Mouse (Mus musculus) gastrocnemius, postnatal 10 days (tissue): ENCODE measurements around the gene Pde4d. TPM values are rescaled to one million over a fixed set of nuclear protein-coding genes. Genes with fewer than 3 reads are reported as not detected.

Experiments used
- DNase-seq: peaks from one replicate; pipeline ENCODE4 v3.0.0; 2021; ENCODE audit warnings: mixed read lengths
- total RNA-seq, 2 experiments: library from RNA; stranded (reverse); gene quantifications; 2 replicates each; pipeline ENCODE4 v1.2.3; 2021

Gene Pde4d
- total RNA-seq, 2 experiments from 2014 or later, result 79.5 to 83.1 TPM

DNA sequence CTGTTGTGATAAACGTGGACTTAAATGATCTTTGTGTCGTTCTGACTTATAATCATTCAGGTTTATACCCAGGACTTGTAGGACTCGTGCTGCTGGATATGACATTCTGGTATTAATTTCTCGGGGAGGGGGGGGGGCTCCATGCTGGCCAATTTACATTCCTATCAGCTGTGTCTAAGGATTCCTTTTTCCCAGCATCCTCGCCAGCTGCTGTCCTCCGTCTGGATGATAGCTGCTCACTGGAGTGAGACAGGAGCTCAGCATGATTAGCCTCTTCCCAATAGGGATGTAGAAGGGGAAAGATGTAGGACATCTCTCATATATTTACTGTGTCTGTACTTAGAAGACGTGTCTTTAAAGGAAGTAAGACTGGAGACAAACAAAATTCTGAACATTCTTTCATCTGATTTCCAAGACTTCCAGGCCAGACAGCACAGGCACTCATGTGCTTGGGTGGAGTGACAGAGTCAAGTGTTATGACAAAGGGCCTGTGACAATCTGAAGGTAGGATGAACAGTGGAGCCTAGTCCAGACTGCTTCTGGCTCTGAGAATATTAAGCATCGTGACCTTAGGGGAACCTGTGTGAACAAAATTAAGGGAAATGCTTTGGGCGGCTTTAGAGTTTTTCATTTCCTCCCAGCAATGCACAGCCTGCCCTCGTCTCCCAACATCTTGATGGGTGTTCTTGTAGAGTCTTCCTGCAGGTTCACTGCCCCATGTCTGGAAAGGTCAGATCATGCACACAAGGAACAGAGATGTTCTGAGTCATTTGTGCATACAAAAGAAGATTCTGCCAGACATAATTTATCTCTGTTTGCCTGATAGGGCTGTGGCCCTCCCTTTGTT, 1215.4 kb downstream of the Pde4d start:
- no peak for DNase-seq

DNA sequence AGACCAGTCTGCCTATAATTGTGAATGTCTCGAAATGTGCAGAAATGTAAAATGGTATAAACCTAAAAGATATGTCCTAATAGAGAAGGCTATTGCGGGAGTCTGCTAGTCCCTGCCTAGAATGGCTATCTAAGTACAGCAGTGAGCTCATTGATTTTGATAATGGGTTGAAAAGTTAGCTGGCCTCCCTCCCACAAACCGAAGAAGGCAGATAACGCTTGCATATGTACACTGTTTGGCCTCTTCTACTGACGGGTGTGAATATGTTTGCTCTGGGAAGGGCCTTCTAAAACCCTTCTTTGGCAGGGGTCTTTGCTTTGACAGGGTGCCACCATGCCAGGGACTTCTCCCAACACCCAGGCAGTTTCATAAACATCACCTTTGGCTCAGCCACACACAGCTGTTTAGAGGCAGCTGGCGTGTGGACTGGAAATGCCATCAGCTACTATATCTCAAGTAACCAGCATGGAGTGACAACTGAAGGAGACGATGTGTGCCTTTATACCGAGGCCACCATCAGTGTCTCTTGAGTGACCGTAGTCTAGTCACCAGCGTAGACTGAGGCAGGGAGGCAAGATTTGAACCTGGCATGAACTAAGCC, 1216.2 kb downstream of the Pde4d start:
- no peak for DNase-seq

DNA sequence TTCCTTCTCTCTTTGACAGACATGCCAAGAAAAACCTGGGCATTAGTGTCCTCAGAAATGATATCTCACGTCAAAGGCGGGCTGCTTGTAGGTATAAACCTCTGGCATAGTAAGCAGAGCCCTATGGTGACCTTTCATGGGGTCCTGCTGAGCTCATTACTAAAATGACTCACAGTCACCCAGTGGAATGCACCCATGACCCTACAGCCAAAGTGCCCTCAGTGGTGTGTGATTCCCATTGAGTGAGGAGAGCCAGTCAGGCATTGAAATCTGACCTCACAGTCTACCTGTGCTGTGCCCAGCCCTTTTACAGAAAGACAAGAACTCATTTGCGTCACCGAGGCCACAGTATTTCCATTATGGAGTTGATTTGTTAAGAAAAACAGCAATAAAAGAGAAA, 1220.2 kb downstream of the Pde4d start:
- DNase-seq, result no peak

DNA sequence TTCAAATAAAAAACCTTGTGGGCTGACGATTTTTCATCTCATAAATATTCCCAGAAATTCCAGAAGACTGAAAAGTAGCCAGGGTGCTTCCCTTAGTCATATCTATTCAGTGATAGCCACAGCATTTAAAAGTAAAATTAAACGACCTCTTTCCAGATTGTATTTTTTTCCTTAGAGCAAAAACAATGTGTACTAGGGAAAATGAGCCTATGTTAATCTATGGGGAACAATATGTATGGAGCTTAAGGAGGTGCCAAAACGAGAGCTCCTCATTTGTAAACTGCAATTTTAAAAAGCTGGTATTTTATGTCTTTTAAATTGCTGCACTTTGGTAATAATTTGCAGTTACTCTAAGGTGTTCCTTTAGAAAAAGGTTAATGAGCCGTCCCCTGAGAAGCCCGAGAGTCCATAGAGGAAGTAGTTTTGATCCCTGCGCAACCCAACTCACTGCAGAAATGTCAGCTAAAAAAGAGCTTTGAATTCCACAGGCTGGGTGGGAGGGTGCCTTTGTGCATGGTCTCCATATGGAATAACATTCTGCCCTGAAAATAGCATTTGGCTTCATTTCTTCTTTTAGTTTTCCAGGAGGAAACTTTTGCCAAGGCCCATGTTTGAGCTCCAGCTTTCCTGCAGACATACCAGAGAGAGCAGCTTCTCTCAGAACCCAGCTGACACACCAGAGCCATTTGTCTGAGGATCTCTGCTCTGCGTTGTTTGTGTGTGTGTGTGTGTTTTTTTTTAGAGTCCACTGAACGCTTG, 1222.0 kb downstream of the Pde4d start:
- DNase-seq, result no peak

DNA sequence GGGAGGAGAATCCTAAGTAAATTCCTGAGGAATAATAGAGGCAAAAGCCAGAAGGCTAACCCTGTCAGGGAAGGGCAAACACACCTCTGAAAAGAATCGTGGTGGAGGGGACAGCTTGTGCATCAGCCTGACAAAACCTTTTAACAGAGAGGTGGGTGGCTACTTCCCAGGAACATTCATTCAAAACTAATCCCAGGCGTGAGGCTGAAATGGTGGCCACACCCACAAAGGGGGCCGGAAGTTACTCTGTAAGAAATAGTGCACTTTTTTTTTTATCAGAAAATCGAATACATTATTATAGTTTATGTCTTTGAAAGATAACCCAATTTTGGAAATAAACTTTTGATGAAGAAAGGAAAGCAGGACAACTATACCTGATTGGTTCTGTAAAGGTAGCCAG, 1227.3 kb downstream of the Pde4d start:
- DNase-seq, result no peak

DNA sequence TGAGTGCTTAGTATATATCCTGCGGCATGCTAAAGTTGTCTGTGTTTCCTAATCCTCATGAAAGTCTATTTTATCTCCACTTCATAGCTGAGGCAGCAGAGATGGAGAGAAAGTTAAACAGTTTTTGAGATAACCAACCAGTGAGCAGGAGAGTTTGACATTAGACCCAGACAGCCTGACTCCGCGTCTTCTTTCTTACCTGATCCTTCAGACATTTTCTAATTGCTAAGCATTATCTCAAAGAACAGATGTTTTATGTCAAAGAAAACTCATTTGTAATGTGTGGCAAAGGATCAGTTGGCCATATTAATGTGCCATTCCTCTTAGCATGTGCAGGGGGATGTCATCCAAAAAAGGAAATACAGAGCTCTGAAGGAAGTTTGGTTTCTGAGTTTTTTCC, 1227.9 kb downstream of the Pde4d start:
- no peak for DNase-seq

DNA sequence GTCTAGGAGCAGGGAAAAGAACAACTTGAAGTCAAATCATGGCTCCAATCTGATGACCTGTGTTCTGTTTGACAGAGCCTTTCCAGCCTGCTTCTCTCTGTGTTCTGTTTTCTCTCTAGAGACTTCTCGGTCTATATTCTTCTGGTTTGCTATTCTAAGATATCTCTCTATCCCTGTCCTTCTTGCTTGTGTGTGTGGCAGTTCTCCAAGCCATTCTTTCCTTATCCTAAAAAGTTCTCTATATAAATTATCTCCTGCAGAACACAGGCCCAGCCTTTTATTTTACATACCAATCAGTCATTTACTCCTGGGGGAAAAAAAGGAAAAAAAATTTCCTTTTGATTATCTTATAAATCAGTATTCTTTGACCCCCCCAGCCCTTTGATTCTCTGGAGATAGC, 1229.2 kb downstream of the Pde4d start:
- DNase-seq, result no peak

DNA sequence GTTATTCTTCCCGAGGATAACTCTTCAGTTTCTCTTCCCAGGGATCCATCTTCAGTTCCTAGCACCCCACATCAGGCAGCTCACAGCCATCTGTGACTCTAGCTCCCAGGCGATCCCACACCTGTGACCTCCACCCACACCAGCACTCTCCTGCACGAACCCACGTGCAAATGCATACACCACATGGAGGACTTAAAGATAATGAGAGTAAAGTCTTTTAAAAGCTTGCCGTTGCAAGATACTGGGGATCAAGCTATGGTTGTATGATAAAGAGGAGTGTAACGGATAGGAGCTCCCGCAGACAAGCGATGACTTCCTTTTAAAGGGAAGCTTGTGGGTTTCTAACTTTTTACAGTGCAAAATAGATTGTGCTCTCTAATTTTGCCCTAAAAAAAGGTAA, 1230.5 kb downstream of the Pde4d start:
- no peak for DNase-seq

DNA sequence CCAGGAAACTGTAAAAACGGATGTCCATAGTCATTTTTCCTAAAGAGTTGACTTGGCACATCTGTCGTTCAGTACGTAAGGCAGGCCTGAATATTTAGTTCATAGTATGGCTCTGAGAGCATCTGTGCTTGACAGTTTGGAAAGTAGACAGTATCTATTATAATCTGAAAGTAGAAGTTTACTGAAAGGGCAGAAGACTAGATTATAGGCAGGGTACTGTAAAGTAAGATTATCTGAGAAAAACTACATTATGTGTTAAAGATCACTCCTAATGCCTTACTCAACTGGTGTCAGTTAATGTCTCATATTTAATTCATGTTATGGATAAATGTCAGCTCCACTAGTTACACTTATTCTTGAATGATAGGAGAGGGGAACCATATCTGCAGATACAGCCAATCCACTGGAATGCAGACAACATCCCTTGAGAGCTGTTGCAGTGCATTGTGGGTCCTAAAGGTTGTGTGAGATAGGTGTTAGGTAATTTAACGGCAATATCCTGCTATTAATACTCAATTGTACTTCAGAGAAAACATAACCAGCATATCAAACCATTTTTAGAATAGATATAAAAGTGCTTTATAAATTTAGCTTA, 1232.0 kb downstream of the Pde4d start:
- DNase-seq, result no peak

DNA sequence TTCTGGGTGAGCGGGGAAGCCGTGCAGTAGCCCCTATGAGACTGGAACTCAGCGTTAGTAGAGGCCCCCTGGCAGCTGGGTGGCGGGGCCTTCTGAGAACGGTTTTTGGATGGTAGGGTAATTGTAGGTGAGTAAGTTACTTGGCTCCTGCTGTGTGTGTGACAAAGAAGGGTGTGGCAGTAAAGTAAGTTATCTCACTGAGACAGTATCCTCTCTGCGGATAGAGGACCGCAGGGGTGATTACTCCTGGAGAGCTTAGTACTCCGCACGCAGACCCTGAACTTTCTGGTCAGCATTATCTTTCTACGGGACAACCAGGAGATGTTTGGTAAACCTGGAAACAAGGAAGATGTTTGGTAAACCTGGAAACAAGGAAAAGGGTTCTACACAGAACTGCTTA, 1233.3 kb downstream of the Pde4d start:
- DNase-seq, result no peak

DNA sequence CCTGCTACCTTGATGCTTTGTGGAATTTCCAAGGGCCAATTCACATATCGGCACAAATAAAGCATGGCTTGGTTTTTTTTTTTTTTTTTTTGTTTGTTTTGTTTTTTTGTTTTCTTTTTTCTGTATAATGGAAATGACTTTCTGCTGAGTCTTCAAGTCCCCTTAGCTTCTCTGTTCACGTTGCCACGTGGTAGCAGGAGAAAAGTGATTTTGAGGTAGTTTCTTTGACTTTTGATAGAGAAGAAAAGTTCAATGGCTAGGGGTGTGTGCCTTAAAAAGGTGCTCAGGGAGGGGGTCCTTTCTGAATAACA, 1235.2 kb downstream of the Pde4d start:
- DNase-seq, result no peak

DNA sequence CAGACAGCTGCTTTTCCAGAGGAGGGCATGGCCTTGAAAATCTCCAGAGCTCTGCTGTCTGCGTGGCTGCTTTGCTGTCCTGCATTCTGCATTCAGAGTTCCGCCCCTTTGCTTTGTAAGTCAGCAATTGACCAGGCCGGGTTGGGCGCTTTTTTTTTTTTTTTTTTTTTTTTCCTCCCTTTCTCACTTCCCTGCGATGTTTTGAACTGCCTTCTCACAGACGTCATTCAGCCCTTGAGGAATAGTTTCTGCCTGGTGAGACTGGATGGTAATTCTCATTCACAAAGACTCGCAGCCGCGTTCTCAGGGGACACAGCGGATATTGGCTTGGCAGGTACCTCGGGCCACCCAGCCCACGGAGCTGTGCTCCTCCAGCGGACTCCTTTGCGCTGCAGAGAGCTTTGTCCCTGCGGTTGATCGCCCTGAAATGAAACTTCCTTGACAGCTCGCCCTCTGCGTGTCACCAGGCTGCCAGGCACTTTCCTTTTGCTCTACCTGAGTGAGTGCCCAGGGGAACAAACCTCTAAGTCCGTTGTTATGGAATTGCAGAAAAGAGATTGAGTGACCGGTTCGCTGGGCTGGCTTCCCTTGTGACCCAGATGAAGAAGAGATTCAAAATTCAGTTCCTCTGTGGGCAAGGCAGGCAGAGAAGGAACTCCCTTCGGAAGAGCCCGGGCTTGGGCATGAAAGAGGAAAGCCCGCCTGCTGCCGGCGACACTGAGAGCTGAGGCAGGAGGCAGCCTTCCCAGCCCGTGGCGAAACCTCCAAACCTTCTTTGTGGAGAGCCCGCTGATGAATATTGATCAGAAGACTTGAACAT, 1235.8 kb downstream of the Pde4d start:
- DNase-seq, result peak; percentile 47

DNA sequence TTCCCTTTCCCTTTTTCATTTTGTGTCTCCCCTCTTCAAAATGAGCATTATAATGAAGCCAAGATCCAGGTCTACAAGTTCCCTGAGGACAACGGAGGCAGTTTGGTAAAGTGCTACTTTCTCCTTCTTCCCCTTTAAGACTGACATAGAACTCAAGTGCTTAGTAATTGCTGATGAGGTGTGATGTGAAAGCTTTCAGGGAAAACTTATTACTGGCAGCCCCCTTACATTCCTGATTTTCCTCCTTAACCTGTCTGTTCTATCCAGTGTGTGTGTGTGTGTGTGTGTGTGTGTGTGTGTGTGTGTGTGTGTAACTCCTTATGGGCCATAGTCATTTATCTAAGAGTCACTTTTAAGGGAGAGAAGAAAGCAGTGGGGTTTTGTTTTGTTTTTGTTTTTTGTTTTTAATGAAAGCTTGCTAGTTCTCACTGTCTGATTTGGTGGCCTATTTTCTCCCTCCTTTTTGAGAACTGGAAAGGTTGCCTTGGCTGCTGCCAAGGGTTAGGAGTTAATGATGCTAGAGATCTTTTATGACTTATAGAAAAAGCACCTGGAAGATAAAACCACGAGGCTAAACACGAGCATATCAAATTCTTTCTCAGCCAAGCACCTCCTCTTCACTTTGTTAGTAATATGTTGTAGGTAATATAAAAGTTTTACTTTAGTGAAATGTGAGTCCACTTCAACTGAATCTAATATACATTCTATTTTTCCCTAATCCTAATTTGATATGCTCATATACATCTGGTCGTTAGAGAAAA, 1236.5 kb downstream of the Pde4d start:
- DNase-seq, result no peak

DNA sequence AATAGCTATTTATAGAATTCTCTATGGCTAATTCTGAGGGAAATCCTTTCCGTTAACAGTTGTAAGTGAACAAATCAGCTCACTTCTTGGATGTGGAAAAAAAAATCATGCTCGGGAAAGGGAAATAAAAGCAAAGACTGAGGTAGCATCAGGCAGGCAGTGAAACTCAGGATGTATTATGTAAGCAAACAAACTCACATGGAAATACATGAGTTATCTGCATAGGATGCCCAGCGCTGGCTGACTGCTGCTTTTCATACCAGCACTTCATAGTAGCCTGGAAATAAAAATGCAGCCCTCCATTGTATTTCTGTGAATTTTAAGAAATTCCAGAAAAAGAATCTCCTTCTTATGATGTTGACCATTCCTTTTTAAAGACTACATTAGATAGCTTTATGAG, 1237.2 kb downstream of the Pde4d start:
- no peak for DNase-seq

DNA sequence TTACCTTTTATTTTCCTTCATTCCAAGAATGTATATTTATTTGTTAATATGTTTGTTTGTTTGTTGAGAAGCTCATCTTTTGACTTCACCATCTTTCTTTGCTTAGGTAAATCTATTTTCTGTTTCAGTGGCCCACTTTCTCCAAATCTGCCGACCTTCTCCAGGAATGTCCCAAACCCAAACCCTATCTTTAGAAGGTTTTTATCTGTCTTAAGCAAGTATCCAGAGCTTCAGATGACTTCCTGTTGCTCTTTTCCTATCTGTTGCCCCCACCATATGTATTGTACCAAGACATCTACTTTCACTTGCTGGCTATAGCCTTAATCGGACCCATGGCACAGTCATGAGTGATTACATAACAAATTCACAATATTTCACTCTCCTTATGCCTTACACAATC, 1238.4 kb downstream of the Pde4d start:
- DNase-seq, result no peak

DNA sequence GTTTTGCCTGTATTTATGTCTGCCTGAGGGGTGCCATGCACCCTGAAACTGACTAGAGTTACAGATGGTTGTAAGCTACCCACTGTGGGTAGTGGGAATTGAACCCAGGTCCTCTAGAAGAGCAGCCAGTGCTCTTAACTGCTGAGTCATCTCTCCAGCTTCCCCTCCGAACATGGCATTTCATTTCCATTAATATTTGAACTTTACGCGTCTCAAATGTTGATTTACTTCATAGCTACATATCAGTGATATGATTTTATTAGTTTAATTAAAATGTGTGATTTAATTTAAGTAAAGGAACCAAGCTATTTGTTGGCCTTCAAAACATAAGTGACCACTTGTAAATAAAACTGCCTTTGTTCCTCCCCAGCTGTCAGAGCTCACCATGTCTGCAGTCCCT, 1239.4 kb downstream of the Pde4d start:
- DNase-seq, result no peak

DNA sequence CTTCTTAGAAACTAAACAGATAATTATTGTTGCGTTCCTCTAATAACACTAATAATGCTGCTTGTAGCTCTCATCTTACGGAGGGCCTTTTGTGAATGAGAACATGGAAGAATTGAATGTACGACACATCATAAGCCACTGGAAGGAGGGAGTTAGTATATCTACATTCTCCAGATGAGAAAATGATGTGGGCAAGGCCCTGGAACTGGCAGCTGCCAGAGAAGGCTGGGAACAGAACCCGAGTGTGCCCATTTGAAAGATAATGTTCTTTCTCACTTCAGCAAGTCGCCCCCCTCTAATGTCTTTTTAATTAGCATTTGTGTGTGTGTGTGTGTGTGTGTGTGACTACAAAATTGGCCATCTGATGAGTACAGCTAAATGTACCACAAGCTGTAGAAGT, 1240.8 kb downstream of the Pde4d start:
- DNase-seq, result no peak

DNA sequence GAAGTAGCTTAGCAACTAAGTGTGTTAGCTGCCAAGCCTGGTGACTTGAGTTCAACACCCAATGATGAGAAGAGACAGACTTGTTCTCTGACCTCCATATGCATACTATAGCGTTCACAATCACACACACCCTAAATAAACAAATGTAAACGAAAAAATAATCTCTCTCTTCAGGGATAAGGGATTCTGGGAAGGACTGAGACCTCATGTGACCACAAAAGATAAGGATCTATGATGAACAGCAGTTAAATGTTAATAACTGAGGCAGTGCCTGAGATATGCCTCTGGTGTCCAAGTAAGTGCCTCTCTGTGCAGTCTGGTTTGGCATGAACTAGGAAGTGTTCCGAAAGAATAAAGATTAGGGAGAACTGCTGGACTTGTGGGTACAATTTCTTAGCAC, 1243.1 kb downstream of the Pde4d start:
- no peak for DNase-seq

DNA sequence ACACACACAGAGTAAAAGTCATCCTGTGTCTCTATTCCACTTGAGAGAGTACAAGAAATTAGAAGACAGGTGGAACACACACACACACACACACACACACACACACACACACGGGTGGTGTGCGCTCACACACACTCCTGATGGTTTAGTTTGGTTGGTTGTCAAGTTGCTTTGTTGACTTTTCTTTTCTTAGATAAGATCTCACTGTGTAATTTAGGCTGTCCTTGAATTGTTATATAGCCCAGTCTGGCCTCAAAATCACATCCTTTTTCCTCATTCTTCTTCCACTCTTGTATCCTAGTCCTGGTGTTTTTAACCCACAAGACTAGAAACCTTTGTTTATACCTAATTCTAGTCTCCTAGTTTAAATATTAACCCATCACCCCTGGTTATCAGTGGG, 1244.0 kb downstream of the Pde4d start:
- DNase-seq, result no peak

DNA sequence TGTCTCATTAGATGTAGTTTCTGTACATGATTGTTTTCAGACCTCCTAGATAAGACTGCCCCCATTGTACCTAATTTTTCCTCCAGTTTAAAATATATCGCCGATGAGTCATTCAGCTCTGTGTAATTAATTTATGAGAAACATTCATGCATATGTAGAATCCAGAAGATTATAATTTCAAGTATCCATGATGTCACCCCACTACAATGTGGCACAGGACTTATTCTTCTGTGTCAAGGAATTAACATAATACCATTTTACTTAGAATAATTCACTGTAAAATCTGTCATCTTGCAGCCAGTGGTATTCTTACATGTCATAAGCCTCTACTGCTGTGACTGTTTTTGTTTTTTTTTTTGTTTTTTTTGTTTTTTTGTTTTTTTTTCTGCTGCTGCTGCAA, 1244.5 kb downstream of the Pde4d start:
- no peak for DNase-seq

DNA sequence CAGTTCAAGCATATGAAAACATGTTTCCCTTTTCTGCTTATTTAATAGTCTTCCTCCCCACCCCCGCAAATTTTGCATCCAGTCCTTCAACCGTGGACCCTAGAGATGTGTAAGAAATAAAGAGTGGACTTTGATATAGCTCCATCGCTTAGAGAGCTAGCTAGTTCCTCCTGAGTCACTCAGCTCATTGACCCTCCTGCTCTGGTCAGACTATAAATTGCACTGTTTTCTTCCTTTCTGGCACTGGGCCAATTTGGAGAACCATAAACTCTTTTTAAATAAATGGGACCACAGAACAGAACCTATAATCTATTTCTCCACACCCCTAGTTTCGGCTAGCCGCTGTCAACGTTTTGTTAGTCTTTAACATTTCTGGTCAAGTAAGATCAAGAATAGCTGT, 1245.3 kb downstream of the Pde4d start:
- DNase-seq, result no peak

DNA sequence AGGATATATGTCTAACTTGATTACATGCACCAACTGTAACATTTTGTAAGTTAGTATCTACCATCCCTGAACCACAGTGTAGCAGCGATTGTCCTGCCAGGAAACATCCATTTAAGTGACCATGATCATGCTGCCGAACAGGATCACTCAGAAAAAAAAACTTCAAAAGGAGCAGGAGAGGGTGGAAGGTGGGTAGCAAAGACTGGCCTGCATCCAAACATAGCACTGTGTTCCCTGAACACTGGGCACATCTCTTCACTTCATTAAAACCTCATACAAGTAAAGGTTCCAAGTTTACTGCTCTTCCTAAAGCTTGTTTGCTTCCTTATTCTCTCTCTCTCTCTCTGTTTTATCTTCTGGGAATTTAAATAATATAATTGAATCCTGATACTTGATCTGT, 1256.4 kb downstream of the Pde4d start:
- no peak for DNase-seq
